Mouse (Mus musculus) bone marrow, adult 2 months (tissue): Measurements from ENCODE around the gene Gm49342.

ENCODE experiments used
- CTCF ChIP-seq: fragments of 200-500 bp; IDR thresholded peaks from 2 replicates; pipeline ENCODE4 v1.5.1; 2011; ENCODE audit warnings: low read length, control low read depth; ENCODE audit not compliant: control insufficient read depth, insufficient read depth
- POLR2A ChIP-seq: fragments of 200-500 bp; IDR thresholded peaks from 2 replicates; pipeline ENCODE4 v1.6.1; 2011; ENCODE audit warnings: low read depth, mild to moderate bottlenecking, control low read depth, low read length, borderline replicate concordance; ENCODE audit not compliant: control insufficient read depth

DNA sequence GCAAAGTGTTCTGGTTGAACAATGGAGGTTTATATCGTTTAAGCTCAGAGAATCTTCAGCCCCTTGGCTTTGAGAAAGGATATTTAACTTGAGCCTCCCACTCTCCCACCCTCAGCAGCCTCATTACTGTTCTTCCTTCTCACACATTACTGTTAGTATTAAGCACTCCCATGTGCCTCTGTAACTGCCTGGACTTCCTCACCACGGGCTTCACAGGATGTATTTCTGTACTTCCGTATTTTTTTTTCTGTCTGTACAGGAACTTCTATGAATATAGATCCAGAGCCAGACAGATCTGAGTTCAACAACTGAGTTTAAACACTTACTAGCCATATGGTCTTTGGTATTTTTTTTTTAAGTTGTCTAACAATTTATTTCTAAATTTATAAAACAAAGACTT lies 52.8 kb downstream of the Gm49342 start:
- TF ChIP-seq CTCF (no peak), POLR2A (no peak)
